Mouse (Mus musculus): ENCODE data around the gene Cdyl2. TPM values are rescaled to one million over a fixed set of nuclear protein-coding genes. Genes with fewer than 3 reads are reported as not detected.

Cdyl2 gene
- polyA plus RNA-seq, 1 experiment from 2014 or later, result 7.7 TPM

GRCm38 (mm10) chr8:116573085-116573484, 159.7 kb downstream of the Cdyl2 start:
- H3K36me3 ChIP-seq (replicated peaks), result no peaks in the 10 kb centered on the region
- no peak overlapping the region for H3K4me2 ChIP-seq
- no peaks in the 10 kb centered on the region for H3K27me3 ChIP-seq
- H3K4me1 ChIP-seq, result no peaks in the 10 kb centered on the region
- H3K9me3 ChIP-seq, result no peaks in the 10 kb centered on the region
- no peak overlapping the region for H3K27ac ChIP-seq
- H3K4me3 ChIP-seq (replicated peaks), result no peak overlapping the region
- ATAC-seq (ENCODE audit: low FRiP score), result no peak
- no peak overlapping the region for H3K9ac ChIP-seq
- 83% methylated on average over 5 of the region's 5 CpGs for WGBS

GRCm38 (mm10) chr8:116552778-116553177, 180.0 kb downstream of the Cdyl2 start:
- no peaks in the 10 kb centered on the region for H3K9me3 ChIP-seq
- H3K4me2 ChIP-seq, result no peak overlapping the region
- H3K27ac ChIP-seq, result no peak overlapping the region
- 82% methylated on average over 3 of the region's 3 CpGs for WGBS
- no peaks in the 10 kb centered on the region for H3K4me1 ChIP-seq
- H3K9ac ChIP-seq, result no peak overlapping the region
- no peak overlapping the region for H3K4me3 ChIP-seq (replicated peaks)
- H3K27me3 ChIP-seq, result no peaks in the 10 kb centered on the region
- no peak for ATAC-seq (ENCODE audit: low FRiP score)
- H3K36me3 ChIP-seq (replicated peaks), result no peaks in the 10 kb centered on the region

- Histone ChIP-seq H3K27me3 (no peaks in the 10 kb centered on the region), H3K9me3 (no peaks in the 10 kb centered on the region), H3K9ac (no peak overlapping the region), H3K4me3 (replicated peaks) (no peak overlapping the region), H3K27ac (no peak overlapping the region), H3K4me1 (no peaks in the 10 kb centered on the region), H3K36me3 (replicated peaks) (no peaks in the 10 kb centered on the region), H3K4me2 (no peak overlapping the region)
- no peak for ATAC-seq (ENCODE audit: low FRiP score)
- 91% methylated on average over 6 of the region's 6 CpGs for WGBS
Observed at GRCm38 (mm10) chr8:116552255-116552654, 180.5 kb downstream of the Cdyl2 start.

GRCm38 (mm10) chr8:116543366-116543765, 189.4 kb downstream of the Cdyl2 start:
- Histone ChIP-seq H3K9me3 (no peaks in the 10 kb centered on the region), H3K4me1 (no peaks in the 10 kb centered on the region), H3K27ac (no peak overlapping the region), H3K4me2 (no peak overlapping the region), H3K4me3 (replicated peaks) (no peak overlapping the region), H3K36me3 (replicated peaks) (no peaks in the 10 kb centered on the region), H3K9ac (no peak overlapping the region), H3K27me3 (no peaks in the 10 kb centered on the region)
- 69% methylated on average over 1 of the region's 1 CpGs for WGBS
- ATAC-seq (ENCODE audit: low FRiP score), result no peak

- H3K4me2 ChIP-seq, result no peak overlapping the region
- whole genome bisulfite sequencing, result 89% methylated on average over 5 of the region's 5 CpGs
- ATAC-seq (ENCODE audit: low FRiP score), result no peak
- H3K27ac ChIP-seq, result no peak overlapping the region
- H3K36me3 ChIP-seq (replicated peaks), result no peaks in the 10 kb centered on the region
- no peak overlapping the region for H3K4me3 ChIP-seq (replicated peaks)
- H3K9me3 ChIP-seq, result no peaks in the 10 kb centered on the region
- no peaks in the 10 kb centered on the region for H3K4me1 ChIP-seq
- H3K9ac ChIP-seq, result no peak overlapping the region
- no peaks in the 10 kb centered on the region for H3K27me3 ChIP-seq
Observed at GRCm38 (mm10) chr8:116542842-116543241, 189.9 kb downstream of the Cdyl2 start.

GRCm38 (mm10) chr8:116540136-116540535, 192.7 kb downstream of the Cdyl2 start:
- H3K27me3 ChIP-seq, result no peaks in the 10 kb centered on the region
- no peak overlapping the region for H3K27ac ChIP-seq
- H3K36me3 ChIP-seq (replicated peaks), result no peaks in the 10 kb centered on the region
- no peak overlapping the region for H3K4me2 ChIP-seq
- no peak overlapping the region for H3K9ac ChIP-seq
- H3K4me3 ChIP-seq (replicated peaks), result no peak overlapping the region
- ATAC-seq (ENCODE audit: low FRiP score), result no peak
- 88% methylated on average over 1 of the region's 1 CpGs for WGBS
- no peaks in the 10 kb centered on the region for H3K4me1 ChIP-seq
- no peaks in the 10 kb centered on the region for H3K9me3 ChIP-seq

- ATAC-seq (ENCODE audit: low FRiP score), result no peak
- Histone ChIP-seq H3K9ac (no peak overlapping the region), H3K36me3 (replicated peaks) (no peaks in the 10 kb centered on the region), H3K4me3 (replicated peaks) (no peak overlapping the region), H3K9me3 (no peaks in the 10 kb centered on the region), H3K4me2 (no peak overlapping the region), H3K4me1 (no peaks in the 10 kb centered on the region), H3K27ac (no peak overlapping the region), H3K27me3 (no peaks in the 10 kb centered on the region)
- WGBS, result 44% methylated on average over 7 of the region's 7 CpGs
Observed at GRCm38 (mm10) chr8:116538763-116539162, 194.0 kb downstream of the Cdyl2 start.

GRCm38 (mm10) chr8:116536786-116537185, 196.0 kb downstream of the Cdyl2 start:
- 86% methylated on average over 5 of the region's 5 CpGs for WGBS
- no peaks in the 10 kb centered on the region for H3K9me3 ChIP-seq

GRCm38 (mm10) chr8:116533081-116533480, 199.7 kb downstream of the Cdyl2 start:
- 73% methylated on average over 6 of the region's 6 CpGs for WGBS
- ATAC-seq (ENCODE audit: low FRiP score), result no peak
- Histone ChIP-seq H3K27ac (no peak overlapping the region), H3K4me3 (replicated peaks) (no peak overlapping the region), H3K9ac (no peak overlapping the region), H3K4me2 (no peak overlapping the region), H3K36me3 (replicated peaks) (no peaks in the 10 kb centered on the region), H3K27me3 (no peaks in the 10 kb centered on the region), H3K4me1 (no peaks in the 10 kb centered on the region), H3K9me3 (no peaks in the 10 kb centered on the region)

More at GRCm38 (mm10) chr8:116536786-116537185, 196.0 kb downstream of the Cdyl2 start:
- Histone ChIP-seq H3K4me2 (no peak overlapping the region), H3K4me3 (replicated peaks) (no peak overlapping the region), H3K27ac (no peak overlapping the region), H3K27me3 (no peaks in the 10 kb centered on the region), H3K9ac (no peak overlapping the region), H3K36me3 (replicated peaks) (no peaks in the 10 kb centered on the region), H3K4me1 (no peaks in the 10 kb centered on the region)
- no peak for ATAC-seq (ENCODE audit: low FRiP score)

- ATAC-seq (ENCODE audit: low FRiP score), result no peak
- H3K36me3 ChIP-seq (replicated peaks), result no peaks in the 10 kb centered on the region
- no peak overlapping the region for H3K9ac ChIP-seq
- H3K27me3 ChIP-seq, result no peaks in the 10 kb centered on the region
- H3K9me3 ChIP-seq, result no peaks in the 10 kb centered on the region
- H3K4me3 ChIP-seq (replicated peaks), result no peak overlapping the region
- H3K4me2 ChIP-seq, result no peak overlapping the region
- no peak overlapping the region for H3K27ac ChIP-seq
- WGBS, result 80% methylated on average over 7 of the region's 7 CpGs
- no peaks in the 10 kb centered on the region for H3K4me1 ChIP-seq
Observed at GRCm38 (mm10) chr8:116528736-116529135, 204.1 kb downstream of the Cdyl2 start.

- no peak overlapping the region for H3K4me2 ChIP-seq
- no peak overlapping the region for H3K4me3 ChIP-seq (replicated peaks)
- no peaks in the 10 kb centered on the region for H3K4me1 ChIP-seq
- H3K9ac ChIP-seq, result no peak overlapping the region
- ATAC-seq (ENCODE audit: low FRiP score), result no peak
- H3K9me3 ChIP-seq, result no peaks in the 10 kb centered on the region
- 89% methylated on average over 7 of the region's 7 CpGs for WGBS
- H3K27me3 ChIP-seq, result no peaks in the 10 kb centered on the region
- H3K27ac ChIP-seq, result no peak overlapping the region
- no peaks in the 10 kb centered on the region for H3K36me3 ChIP-seq (replicated peaks)
Observed at GRCm38 (mm10) chr8:116524915-116525314, 207.9 kb downstream of the Cdyl2 start.
